Mouse (Mus musculus) kidney, postnatal 4 days (tissue): ENCODE measurements around the gene Acoxl.

ENCODE experiments used
- DNase-seq, 2 experiments: peaks; one replicate each; pipeline ENCODE4 v3.0.0; 2021; ENCODE audit warnings: mixed read lengths in 2 of 2

Gene Acoxl

DNA sequence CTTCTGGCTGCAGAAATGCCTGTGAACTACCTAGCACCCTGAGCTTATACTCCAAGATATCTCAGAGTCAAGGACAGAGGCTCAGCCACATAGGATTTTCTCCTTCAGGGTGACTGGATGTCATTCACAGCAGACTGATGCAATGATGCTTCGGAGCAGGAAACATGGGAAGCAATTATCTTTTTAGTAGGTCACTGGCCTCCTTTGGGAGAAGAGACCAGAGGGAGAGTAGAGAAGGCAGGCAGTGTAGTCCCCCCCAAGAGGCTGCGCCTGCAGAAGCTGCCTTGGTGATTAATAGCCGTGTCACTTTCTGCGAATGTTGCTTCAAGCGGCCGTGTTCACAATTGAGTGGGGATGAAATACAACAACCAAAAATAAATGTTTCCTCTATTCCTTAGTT is 121.9 kb downstream of the Acoxl start:
- peak in 1 of 2 experiments; percentile 11 for DNase-seq

DNA sequence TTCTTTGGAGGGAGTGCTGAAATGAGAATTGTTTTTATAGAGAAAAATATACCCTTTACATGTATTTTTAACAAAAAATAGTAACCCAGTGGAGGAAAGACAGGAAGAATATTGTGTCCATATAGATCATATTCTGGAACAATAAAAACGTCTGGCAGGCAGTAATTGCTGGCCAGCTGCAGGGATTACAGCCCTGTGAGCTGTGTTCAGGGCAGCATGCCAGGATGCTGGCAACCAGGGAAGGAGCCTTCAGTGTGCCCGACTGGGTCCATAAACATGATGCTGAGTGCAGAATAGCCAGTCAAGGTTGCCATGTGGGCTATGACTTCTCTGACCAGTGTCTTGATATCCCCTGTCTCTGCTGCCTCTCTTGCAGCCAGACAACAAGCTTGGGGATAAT is 122.5 kb downstream of the Acoxl start:
- peak; percentile 17 to 36 for DNase-seq

DNA sequence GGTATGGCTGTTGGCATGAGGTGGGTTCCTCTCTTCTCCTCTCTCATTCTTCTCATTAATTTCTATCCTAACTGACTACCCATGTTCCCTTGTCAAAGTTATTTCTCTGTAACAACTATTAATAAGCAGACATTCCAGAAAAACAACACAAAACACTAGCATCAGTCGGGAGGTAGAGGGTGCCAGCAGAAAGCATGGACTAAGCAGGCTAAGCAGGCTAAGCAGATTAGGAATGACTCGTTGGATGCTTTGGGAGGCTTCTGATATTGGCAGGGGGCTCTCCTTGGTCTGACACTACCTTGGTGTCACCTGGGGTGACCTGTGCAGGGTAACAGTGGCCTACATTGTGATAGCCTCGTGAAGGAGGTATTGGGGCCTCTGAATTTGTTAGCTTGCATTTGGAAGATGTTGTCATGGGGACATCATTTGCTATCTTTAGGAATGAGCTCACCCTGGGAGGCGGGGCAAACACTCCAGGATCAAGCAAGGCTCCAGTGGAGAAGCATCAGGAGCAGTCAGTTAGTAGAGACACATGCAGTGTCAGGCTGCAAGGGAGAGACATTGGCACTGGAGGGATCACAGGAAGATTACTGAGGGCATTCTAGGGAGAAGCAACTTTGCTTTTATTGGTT is 123.2 kb downstream of the Acoxl start:
- peak in 1 of 2 experiments; percentile 6 for DNase-seq

DNA sequence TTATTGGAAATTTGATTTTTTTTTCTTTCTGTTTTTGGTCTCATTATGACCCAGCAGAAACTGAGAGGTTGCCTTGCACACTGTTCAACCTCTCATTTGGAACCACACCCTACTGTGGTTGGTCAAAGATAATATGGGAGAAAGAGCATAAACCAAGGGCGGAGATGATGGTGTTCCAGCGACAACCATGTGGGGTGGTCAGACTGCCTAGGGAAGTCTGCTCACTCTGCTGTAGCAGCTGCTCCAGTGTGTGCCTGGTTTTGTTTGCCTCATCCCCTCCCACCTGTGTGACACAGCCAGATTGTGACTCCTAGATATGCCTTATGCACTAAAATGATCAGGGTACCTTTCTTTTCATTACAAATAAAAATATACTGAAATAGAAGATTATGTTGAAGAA is 130.3 kb downstream of the Acoxl start:
- no peak for DNase-seq

DNA sequence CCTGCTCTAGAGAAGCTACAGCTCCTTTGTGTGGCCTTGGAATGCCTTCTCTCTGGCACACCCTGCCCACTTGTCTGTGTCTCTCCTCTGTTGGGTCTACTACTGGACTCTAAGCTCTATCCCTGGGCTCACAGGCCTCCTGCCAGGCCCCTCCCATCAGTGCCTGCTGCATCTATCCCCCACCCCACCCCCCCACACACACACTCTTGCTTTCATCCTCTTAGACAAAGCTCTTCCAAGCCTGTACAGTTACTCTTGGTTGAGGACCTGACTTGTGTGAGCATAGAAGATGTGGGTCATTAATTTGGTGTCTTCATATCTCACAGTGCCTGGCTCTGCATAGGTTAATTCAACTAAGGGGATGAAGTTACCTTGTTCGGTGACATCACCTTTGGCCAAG is 137.6 kb downstream of the Acoxl start:
- DNase-seq = no peak

DNA sequence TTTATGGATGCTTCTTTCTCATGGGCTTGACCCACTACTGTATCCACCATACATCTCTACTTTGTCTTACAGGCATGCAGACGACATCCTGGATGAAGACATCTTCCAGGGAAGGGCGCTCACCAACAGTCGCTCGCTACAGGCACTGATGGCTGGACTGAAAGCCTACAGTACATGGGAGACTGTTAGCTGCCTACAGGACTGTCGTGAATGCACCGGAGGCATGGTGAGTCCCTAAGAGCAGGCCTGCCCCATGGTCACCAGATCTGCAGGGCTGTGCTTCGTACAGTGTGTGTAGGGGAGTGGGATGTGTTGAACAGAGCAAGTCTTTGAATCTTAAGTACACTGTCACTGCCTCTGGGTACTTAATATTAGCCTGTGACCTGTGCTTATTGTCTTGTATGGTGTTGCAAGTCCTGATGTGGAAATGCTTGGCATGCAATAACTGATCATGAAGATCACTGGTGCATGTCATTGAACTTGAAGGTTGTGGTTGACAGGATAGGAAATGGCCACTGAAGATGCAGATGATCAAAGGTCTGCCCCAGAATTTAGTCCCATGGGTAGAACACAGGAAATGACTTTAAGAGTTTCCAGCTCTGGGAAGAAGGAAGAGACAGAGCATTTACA is 140.0 kb downstream of the Acoxl start:
- DNase-seq = no peak

DNA sequence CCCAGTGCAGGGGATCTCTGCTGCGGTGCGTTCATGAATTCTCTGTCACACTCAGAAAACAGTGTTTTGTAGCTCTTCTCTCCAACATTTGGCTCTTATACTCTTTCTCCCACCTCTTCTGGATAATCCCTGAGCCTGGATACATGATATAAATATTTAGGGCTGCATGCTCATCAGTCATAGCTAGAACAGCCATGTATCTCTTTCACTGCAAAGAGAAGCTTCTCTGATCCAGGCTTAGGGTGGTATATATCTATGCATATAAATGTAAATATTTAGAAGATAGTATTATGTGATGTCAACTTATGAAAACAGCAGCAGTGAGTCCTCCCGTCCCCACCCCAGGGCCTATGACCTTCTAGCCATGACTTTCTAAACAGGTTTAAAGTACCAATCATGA is 143.9 kb downstream of the Acoxl start:
- DNase-seq = no peak

DNA sequence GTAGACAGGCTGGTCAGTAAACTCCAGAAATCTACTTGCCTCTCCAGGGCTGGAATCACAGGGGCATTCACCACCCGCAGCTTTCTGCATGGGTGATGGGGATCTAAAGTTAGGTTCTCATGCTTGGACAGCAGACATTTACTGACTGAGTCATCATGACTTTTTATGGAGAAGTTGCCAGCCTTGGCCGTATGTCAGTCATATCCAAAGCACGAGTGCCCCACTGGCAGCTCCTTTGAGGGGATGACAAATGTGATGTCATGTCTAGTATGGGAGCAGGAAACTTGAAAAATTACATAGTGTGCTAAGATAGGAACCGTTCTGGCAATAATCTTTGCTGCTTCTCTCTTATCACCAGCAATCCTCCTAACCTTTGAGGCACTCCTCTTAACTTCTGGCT is 144.6 kb downstream of the Acoxl start:
- no peak for DNase-seq

DNA sequence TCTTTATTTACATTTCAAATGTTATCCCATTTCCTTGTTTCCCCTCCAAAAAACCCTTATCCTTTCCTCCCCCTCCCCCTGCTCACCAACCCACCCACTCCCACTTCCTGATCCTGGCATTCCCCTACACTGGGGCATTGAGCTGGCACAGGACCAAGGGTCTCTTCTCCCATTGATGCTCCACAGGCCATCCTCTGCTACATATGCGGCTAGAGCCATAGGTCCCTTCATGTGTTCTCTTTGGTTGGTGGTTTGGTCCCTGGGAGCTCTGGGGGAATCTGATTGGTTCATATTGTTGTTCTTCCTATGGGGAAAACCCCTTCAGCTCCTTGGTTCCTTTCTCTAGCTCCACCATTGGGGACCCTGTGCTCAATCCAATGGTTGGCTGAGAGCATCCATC is 145.3 kb downstream of the Acoxl start:
- no peak for DNase-seq

DNA sequence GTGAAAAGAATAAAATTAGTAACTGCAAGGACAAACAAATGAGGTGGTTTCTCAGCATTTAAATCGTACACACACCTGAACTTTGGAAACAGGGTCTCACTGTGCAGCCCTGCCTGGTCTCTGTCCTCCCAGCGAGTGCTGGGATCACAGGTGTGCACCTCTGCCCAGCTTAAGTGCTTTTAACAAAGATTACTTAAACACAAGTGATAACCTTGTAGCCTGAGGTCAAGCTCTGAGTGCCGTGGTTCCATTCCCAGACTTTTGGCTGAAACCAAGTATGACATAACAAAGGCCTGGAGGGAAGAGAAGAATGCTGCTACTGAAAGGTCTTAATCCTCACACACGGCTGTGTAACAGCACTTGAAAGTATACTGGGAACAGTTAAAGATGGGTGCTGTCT is 149.0 kb downstream of the Acoxl start:
- DNase-seq = no peak

DNA sequence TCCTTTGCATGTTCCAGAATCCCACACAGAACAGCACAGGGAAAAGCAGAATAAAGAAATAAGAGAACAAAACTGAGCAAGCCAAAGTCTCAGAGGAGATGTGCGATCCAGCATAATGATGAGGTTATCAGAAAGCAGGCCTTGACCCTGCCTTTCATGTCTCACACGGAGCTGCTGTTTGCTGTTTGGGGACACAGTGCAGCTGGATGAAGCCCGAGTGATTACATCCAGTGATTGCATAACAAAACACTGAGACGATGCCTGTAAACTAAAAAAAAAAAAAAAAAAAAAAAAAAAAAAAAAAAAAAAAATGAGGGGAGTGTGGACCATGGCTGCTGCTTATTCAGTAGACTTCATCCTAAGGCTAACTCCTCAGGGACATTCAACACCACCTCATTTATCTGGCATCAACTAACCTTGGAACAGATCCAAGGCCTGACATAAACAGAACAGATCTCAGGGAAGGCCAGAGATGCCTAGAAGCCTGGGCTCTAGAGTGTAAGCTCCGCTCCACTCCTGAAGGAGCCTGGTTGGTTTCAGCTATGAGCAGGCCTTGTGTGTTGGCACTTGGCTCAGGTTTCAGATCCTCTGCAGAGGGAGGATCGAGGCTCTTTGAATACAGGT is 152.3 kb downstream of the Acoxl start:
- DNase-seq = peak; percentile 49 to 65

DNA sequence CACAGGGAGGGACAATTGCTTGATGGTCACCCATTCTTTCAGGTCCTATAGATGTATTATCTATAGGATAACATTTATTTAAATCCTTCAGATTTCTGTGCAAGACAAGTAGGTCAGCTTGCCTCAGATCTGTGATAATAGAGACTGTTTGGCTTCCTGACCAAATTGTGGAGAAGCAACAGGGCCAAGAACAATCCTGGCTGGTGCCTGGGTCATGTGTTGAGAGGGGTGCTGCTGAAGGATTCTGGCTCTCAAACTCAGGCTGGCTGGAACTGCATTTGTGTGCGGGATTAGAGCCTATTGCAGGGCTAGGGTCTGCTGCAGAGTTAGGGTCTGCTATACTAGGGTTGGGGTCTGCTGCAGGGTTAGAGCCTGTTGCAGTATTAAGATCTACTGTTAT is 153.0 kb downstream of the Acoxl start:
- no peak for DNase-seq

DNA sequence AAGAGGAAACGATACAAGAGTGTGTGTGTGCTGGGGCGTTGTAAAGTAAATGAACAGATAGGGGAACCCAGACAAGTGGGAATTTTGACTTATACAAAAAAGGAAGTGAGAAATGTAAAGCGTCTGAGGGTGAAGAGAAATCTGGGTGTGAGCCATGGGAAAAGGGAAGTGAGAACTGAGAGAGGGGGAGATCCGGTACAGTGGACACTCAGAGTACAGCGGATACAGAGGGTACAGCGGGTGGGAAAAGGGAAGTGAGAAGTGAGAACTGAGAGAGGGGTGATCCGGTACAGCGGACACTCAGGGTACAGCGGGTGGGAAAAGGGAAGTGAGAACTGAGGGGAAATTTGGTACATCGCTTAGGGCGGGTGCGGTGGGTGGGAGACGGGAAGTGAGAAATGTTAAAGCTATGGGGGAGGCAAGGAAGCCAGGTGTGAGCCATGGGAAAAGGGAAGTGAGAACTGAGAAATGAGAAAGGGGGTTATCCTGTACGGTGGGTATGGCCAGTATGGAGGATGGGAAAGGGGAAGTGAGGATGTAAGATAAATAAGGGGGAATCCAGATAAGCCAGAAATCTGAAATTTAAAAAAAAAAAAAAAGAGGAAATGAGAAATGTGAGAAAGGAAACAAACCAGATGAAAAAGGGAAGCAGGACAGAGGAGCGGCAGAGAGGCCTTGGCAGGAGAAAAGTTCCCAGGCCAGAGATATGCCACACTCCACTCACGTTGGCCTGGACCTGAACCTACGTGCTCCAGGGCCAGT is 170.2 kb downstream of the Acoxl start:
- DNase-seq = no peak

DNA sequence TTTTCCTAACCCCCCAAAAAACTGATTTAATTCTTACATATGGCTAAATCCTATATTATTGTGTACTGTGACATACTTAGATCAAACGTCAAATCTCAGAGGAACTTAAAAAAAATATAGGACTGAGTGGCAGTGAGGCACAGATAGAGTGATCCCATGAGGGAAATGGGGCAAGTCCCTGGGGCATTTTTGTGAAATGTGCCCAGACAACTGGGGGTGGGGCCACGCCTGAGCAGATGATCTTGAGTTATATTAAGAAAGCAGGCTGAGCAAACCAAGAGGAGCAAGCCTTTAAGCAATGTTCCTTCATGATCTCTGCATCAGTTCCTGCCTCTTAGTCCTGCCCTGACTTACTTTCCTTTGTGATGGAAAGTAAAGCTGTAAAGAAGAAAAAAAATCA is 175.9 kb downstream of the Acoxl start:
- no peak for DNase-seq

DNA sequence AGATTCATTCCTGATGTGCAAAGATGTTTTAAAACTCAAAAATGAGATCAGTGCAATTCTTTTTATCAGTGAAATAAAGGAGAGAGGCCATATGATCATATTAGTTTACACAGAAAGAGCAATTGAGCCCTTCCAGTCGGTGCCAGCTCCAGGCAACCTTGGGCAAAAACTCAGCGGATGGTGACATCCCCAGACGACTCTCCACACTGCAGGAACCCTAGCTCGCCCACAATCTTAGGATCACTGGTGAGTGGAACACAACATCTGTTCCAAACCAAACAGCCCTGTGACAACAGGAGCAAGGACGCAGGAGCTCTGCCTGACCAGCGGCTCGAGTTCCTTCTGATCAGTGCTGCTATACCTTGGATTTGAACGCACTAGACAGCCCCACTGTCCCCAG is 176.9 kb downstream of the Acoxl start:
- DNase-seq = no peak

DNA sequence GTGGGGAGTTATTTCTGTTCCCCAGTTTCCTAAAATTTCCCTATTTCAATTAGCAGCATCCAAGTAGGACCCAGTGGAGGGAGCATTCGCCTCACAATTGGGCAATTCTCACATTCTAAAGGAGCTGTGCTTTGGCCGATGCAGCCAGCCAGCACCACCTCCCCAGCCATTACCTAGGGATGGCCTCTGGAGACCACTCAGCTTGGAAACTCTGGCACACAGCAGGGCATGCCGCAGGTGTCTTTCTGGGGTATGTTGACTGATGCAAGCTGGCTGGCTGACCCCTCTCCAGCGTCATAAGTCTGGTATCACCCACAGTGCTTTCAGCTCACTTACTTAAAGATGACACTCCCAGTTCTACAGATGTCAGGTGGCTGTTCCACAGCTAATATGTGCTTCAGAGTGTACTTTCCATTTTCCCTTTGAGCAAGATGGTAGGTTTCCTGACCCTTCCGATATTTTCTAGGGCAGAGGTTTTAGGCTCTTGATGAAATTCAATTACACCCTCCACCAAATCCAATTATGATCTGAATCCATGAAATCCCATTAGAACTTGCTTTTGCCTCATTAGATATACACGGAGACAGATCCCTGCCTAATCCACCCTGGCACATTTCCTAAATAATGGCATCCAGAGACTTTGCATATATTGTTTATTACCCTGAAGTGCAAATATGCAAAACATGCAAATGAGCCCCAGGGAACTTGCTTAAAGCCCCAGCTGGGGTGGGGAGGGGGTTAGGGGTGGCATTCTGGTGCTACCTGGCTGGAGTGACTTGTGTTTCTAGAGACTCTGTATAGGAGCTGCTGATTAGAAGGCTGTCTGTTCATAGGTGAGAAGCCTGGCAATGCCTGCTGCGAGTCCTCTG is 181.6 kb downstream of the Acoxl start:
- DNase-seq = no peak

DNA sequence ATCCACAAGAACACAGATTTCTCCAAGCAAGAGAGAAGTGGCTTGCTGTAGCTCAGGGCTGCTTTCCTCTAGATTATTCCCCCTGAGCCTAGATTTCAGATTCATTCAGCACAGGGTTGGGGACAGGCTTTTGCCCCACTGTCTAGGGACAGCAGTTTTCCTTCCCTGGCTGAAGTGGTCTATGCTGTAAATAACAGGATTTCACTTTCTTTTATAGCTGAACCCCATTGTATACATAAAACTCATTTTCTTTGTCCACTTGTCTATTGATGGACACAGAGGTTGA is 182.2 kb downstream of the Acoxl start:
- no peak for DNase-seq

DNA sequence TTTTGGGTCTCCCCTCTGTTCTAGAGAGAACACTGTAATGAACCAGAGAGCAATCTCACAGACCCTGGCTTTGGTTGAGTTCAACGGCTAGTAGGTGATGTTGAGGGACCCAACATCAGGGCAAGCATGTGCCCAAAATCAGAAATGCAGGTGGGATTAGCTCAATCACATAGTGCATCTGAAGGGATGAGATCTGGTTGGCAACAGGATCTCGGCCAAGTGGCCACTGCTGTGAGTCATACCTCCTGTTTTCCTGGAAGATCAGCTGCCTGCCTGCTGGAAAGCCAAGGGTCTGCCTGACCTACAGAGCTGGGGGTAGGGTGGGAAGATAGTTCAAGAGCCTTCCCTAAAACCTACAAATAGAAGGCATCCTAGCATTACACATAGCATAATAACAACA is 185.2 kb downstream of the Acoxl start:
- DNase-seq = no peak

DNA sequence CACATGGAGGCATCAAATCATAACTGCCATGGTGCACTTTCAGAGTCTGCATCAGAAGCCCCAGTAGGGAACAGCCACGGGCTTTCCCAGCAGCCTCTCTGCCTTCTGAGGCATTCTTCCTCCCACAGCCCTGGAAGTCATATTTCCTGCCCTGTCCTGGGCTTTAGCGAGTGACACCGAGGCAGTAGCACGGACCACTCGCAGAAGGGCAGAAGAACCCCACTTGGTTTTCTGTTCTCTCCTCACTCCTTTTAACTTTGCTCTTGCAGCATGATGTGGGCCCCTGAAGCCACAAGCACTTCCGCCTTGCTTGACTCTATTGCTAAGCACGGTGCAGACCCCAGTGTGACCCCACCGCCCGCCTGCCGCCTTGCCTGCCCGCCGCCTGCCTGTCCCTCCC is 189.0 kb downstream of the Acoxl start:
- DNase-seq = no peak

DNA sequence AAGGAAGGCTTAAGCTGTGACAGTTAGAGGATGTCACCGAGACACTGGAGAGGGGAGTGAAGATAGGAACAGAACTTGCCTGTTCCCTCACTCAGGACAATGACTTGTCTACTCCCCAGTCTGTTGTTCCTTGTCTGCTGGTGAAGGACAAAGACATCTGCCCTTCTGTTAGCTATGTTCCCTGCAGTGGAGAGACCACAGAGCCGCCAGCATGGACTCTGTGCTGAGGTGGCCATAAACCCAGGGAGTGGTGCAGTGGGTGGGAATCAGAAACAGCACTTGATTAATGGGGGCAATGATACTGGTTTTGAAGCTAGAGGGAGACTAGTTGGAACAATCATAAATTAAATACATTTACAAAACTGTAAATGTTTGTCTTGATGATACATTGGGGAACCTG is 191.3 kb downstream of the Acoxl start:
- no peak for DNase-seq

DNA sequence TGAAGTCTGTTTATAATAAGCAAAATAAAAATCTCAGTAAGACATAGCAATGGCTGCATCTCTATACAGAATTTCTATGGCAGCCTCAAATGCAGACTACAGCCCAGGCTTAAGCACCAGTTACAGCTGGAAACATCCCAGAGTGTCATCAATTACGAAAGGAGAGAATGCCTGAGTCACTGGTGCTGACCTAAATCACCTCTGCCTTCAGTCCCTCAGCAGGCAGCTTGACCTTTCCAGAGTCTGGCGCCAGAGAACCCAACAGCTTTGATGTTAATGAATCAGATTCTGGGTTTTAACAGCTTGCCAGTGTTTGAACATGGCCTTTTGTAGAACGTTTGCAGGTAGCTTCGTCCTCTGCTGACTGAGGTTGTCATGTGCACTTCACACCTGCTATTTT is 193.4 kb downstream of the Acoxl start:
- DNase-seq = no peak

DNA sequence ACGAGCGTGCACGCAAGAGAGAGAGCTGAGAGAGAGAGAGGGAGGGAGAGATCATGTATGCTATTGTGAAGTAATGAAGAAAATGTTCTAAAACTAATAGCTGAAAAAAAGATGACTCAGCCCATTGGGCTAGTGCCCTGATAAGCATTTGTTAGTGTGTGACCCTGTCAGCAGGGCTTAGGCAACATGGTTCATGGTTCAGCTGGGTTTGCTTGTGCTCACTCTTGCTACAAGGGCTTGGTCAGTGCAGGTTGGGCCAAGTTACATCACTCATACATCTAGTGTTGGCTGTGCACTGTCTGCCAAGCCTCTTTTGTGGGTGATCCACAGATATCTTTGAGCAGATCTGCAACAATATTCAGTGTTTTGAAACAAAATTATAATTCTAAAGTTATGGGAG is 194.8 kb downstream of the Acoxl start:
- no peak for DNase-seq

DNA sequence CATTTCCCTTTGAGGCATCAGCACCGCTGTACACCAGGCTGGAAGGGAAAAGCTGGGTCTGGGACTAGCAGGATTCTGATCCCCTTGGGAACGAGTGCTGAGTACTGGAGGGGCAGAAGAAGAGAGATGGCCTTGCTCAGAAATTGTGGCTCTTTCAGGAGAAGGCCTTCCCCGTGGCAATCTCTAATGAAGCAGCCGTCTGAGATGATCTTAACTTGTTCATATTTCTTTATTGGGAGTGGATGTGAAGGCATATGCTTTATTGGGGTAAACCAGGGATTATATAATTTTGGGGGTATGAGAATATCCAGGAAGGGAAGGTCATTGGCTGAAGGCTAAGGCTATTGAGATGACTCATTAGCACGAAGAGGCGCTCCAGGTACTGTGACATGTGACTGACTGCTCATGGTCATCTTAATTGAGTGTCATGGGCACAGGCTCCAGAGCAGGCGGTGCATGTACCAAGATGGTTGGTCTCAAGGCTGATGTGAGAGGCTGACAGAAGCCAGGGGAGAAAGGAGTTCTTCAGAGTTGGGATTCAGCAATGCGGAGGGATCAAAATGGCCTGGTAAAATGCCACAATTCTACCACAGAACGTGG is 195.5 kb downstream of the Acoxl start:
- DNase-seq = no peak
